Mouse (Mus musculus): ENCODE data around the gene Lnpep.
"Not testable (repeated sequence)": the region's sequence is repeated elsewhere in the genome, so short reads cannot be mapped to it uniquely, and the experiment has no call there.

The Lnpep gene

GRCm38 (mm10) chr17:17624957-17625586, at the start of gene Lnpep:
Gene Lnpep (minus strand): TSS chr17:17625050.
- DNase-seq = peak; percentile 91 to 96

- DNase-seq = no peak
These were observed 31.0 kb upstream of the Lnpep start for GRCm38 (mm10) chr17:17655829-17656176.

- no peak for DNase-seq
These were observed 30.4 kb upstream of the Lnpep start for GRCm38 (mm10) chr17:17654997-17655828.

- DNase-seq = no peak
These were observed 27.7 kb upstream of the Lnpep start for GRCm38 (mm10) chr17:17652570-17652969.

DNA sequence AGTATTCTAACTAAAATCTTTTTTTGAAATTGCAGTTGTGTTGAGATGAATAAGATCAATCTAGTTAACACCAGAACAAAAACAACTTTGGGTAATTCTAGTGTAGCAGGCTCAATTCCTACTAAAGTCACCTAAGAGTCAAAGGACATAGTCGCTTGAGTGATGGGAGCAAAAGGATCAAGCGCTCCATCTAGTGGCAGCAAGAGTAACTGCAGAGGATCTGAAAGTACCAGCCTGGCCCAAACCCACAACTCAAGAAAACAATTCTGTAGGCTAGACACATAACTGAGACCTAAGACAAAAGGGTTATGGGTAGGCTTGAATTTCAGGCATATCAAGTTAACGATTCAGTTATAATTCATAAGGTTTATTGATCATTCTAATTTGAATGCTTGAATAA, 20.9 kb upstream of the Lnpep start:
- DNase-seq = peak; percentile 26 to 64

DNA sequence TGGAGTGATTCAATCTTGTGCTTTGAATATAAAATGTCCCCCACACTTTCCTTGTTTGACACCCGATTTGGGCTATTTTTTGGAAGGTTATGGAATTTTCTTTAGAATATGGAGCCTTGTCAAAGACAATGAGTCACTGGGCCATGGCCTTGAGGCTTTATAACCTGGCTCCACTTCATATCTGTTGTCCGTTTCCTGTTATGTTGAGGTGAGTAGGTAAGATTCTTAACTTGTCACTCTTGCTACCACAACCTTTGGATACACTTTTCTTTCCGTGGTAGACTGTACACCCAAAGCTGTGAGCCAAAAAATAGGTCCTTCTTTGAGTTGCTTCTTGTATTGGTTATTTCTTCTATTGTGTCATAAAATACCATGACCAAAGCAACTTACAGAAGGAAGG, 12.5 kb upstream of the Lnpep start:
- DNase-seq = no peak

DNA sequence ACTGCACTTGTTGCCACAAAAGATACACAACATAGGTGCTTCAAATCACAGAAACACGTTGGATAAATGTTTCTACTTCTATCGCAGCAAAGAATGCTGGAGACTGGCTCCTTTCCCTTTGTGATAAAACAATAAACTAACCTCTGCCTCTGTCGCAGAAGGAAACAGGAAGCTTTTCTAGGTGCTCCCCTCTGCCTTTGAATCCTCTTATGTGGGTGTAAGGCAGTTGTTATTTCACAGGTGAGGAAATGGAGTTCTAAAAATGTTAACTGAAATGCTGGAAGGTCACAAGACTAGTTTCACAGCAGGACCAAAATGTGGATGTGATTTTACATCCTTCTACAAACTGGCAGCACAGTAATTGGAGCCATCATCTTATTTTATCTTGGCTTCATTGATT, 11.3 kb upstream of the Lnpep start:
- no peak for DNase-seq

DNA sequence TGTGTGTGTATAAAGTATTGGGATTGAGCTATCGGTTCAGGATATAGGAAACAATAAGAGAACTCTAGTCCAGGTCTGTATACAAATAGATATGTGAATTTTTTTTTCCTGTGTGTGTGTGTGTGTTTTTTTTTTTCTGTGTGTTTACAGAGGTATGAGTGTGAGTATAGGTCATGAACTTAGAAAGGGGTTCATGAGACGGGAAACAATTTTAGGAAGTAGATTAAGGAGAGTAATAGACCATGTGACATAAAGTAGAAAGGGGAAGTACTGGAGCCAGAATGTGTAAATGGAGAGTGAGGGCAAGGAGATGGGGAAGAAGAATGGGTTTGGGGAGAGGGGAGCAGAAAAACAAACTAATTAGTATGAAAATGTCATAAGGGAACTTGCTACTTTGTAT, 9.2 kb upstream of the Lnpep start:
- no peak for DNase-seq

DNA sequence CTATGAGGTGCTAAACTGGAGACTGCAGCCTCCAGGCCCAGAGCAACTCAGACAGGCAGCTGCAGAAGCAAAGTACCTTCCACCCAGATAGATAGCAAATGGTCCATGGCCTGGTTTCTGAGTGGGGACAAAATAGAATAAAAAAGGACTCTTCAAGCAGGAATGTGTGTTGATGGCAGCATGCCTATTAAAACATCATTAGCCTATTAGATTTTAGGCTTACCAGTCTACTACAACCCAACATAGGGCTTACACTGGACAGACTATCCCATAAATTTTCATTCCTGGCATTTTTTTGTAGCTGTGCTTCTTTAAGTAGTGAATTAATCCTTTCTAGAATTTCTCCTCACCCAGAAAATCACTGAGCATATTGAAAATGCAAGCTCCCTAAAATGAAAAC, 7.1 kb upstream of the Lnpep start:
- DNase-seq = no peak

DNA sequence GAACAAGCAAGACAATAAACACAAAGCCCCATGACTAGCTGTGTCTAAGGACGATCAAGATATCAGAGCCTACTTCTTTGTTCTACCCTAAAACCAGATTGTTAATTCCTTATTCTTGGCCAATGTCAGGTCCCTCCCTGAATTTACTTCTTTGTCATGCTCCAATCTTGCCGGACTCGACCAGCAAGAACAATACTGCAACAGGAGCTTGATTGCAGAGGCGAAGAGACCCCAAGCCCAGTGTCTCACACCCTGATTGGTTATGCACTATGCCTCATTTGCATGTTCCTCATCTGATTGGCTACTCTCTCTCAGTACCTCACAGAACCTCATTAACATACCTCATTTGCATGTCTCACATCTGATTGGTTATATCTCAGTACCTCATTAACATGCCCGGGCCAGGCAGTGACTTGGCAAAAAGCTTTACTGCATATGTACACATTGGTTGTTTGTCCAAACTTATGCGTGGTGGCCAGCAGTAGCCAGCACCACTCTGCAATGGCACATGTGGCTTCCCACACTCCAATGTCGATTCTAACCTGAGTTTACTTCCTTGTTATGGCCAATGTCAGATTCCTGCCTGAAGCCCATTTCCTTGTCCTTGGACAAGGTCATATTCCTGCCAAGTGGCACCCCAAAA, 3.5 kb upstream of the Lnpep start:
- DNase-seq = not testable (repeated sequence)

GRCm38 (mm10) chr17:17627558-17627957, 2.7 kb upstream of the Lnpep start:
- no peak for DNase-seq

DNA sequence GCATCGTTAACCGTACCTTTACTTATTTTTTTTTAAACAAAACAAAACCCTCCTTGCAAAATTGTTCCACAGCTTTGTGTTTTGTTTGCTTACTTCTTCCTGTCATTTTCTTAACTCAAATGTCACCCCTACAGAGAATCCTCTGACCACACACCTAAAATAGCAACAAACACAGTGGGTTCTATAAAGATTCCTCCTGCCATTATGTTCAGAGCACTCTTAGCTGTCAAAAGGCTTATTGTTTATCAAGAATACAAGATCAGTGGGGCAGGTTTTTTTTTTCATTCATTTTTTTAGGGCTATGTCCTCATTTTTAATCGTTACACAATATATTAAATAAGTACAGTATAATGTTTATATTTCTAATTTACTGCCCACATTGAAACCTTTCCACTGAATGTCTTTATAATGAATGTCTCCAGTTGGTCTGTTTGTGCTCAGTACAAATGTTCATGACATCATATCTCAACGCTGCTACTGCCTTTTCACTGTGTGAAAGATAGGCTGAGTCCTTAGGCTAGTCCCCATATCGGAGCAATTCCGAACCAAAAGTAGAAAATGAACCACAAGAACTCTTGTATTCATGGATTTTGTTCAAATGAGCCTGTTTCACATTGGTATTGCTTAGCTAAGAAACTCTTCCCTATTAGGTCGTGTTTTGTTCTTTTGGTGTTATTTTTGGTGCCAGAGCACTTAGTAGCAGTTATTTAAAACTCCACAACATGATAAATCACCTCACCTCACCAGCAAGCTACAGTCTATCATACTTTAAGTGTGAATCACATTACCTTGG, 1.2 kb upstream of the Lnpep start:
- DNase-seq = no peak

- DNase-seq = peak; percentile 93 to 98
These were observed 361 bp downstream of the Lnpep start for GRCm38 (mm10) chr17:17624421-17624956.

- DNase-seq = peak; percentile 74 to 87
These were observed 895 bp downstream of the Lnpep start for GRCm38 (mm10) chr17:17623890-17624420.

- no peak for DNase-seq
These were observed 1.5 kb downstream of the Lnpep start for GRCm38 (mm10) chr17:17623221-17623889.

DNA sequence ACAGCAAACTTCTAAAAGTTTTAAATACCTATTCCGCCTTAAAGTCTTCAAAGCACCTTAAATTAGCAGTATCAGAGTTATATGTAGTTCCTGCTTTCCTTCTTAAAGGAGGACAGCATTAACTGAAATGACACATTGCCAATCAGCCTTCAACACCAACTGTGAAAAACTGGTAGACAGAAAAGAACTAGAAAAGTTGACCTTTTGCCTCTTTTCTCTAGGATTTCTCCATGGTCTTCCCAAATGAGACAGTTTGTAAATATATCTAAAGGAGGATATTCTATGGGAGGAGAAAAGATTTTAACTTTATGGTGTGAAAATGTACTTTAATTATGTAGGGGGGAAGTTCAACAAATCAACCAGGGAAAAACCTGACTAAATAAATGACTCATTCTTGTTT, 2.3 kb downstream of the Lnpep start:
- no peak for DNase-seq

GRCm38 (mm10) chr17:17621586-17621985, 3.3 kb downstream of the Lnpep start:
- no peak for DNase-seq

GRCm38 (mm10) chr17:17618463-17618862, 6.4 kb downstream of the Lnpep start:
- no peak for DNase-seq

DNA sequence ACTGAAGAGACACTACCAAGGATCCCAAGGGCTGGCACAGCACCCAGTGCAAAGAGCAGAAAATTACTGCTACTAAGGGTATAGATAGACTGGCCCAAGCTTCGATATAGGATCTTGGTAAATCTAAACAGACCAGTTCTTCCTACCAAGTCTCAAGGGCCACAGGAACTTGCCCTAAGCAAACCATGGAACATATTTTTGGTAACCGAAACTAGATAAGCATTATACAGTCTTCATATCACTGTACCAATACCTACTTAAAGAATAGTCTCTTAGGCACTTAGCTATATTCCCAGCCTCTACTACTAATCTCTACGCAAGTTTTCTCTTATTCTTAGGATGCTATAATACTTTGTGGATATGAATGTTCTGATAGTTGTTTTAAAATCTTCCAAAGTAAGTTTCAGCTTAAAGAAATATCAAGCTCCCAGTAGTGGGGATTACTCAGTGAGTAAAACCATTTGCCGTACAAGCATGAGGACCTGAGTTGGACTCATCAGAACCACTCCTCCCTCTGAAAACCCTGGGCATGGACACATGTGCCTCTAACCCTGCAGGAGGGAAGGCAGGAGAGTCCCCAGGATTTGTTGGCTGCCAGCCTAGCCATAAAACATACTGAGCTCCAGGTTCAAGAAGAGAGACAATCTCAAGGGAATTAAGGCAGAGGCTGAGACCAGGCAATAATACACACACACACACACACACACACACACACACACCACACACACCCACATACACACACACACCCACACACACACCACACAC, 7.2 kb downstream of the Lnpep start:
- no peak for DNase-seq

GRCm38 (mm10) chr17:17612336-17612735, 12.5 kb downstream of the Lnpep start:
- no peak for DNase-seq

DNA sequence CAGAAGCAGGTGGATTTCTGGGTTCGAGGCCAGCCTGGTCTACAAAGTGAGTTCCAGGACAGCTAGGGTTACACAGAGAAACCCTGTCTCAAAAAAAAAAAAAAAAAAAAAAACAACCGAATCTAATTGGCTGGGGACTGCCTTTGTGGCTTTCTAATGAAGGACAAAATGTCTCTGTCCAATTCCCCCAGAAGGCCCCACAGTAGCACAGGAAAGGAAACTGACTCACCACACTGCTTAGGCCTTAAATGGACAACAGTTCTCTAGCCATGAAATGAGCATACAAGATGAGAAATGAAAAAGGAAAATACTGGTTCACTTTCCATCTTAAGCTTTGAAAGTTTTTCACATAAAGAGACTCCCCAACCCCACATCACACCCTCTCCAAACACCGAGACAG, 15.3 kb downstream of the Lnpep start:
- no peak for DNase-seq
